Mouse (Mus musculus) thymus, adult 2 months (tissue): Measurements from ENCODE around the gene Rps3. TPM values are rescaled to one million over a fixed set of nuclear protein-coding genes. Genes with fewer than 3 reads are reported as not detected.

Experiments
- DNase-seq: peaks from one replicate; pipeline ENCODE4 v3.0.0; 2021
- H3K27ac ChIP-seq: fragments of 200-500 bp; 2 replicates; pipeline ENCODE4 v1.5.1; 2012; ENCODE audit warnings: low read length, control low read depth; ENCODE audit not compliant: control insufficient read depth, insufficient read depth
- H3K27me3 ChIP-seq: fragments of 200-500 bp; 2 replicates; pipeline ENCODE4 v1.6.1; 2012; ENCODE audit warnings: mild to moderate bottlenecking, low read length, moderate library complexity, mixed read lengths; ENCODE audit not compliant: control insufficient read depth, insufficient read depth
- H3K36me3 ChIP-seq: fragments of 200-500 bp; 2 replicates; pipeline ENCODE4 v1.6.1; 2012; ENCODE audit warnings: mild to moderate bottlenecking, low read length, moderate library complexity; ENCODE audit not compliant: control insufficient read depth, insufficient read depth
- H3K4me1 ChIP-seq: fragments of 200-500 bp; replicated peaks from 2 replicates; pipeline ENCODE4 v1.6.1; 2012; ENCODE audit warnings: low read length; ENCODE audit not compliant: control insufficient read depth, insufficient read depth
- H3K4me3 ChIP-seq: fragments of 200-500 bp; 2 replicates; pipeline ENCODE4 v1.5.1; 2012; ENCODE audit warnings: mild to moderate bottlenecking, low read length, control low read depth, moderate library complexity; ENCODE audit not compliant: control insufficient read depth, insufficient read depth
- CTCF ChIP-seq: fragments of 200-500 bp; IDR thresholded peaks from 2 replicates; pipeline ENCODE4 v1.5.1; 2012; ENCODE audit warnings: mild to moderate bottlenecking, control low read depth, low read length, moderate library complexity, borderline replicate concordance; ENCODE audit not compliant: control insufficient read depth, poor library complexity, insufficient read depth; ENCODE audit errors: extremely low read depth
- POLR2A ChIP-seq: fragments of 200-500 bp; IDR thresholded peaks from 2 replicates; pipeline ENCODE4 v1.6.1; 2012; ENCODE audit warnings: mild to moderate bottlenecking, low read length, control low read depth, moderate library complexity; ENCODE audit not compliant: control insufficient read depth, poor library complexity, insufficient read depth; ENCODE audit errors: extremely low read depth
- WGBS: fragments of 180-500 bp; shearing (Covaris S2); methylation state at CpG from one replicate; pipeline ENCODE4 v1.1.7; 2018; 5-methylcytosine and 5-hydroxymethylcytosine counted together
- polyA plus RNA-seq: library from polyadenylated mRNA; depleted of rRNA; stranded (reverse); fragments of >200 nt; gene quantifications from 2 replicates; pipeline ENCODE4 v1.2.3, GENCODE M21; 2012

Rps3 gene
- polyA plus RNA-seq, 1 experiment: 566 TPM

DNA sequence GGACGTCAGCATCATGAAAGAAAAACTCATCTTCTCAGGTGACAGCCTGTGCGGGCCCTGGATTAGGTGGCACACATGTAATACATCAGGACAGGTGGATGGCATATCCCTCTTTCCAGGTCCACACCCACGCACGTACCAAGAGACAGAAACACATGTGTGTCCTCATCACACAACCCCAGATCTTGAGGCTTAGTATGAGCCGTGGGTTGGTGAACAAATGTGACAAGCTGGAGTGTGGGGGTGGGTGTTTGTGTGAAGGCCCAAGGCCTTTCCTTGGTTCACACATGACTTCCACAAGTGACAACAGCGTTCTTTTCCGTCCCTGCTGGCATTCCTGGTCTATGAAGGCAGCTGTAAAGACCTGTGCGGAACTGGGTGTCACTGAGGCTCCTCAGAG is 24.7 kb downstream of the Rps3 start:
- H3K4me3 ChIP-seq: no peak overlapping the region
- 0 out of 2 replicates have a peak, but pooled peaks cover 6% of the 10 kb centered on the region for H3K4me1 ChIP-seq
- H3K27ac ChIP-seq: no peak overlapping the region
- no peaks in the 10 kb centered on the region for H3K36me3 ChIP-seq
- H3K27me3 ChIP-seq: no peaks in the 10 kb centered on the region
- 95% methylated on average over 8 of the region's 8 CpGs for WGBS
- DNase-seq: no peak
- TF ChIP-seq POLR2A (no peak), CTCF (no peak)

DNA sequence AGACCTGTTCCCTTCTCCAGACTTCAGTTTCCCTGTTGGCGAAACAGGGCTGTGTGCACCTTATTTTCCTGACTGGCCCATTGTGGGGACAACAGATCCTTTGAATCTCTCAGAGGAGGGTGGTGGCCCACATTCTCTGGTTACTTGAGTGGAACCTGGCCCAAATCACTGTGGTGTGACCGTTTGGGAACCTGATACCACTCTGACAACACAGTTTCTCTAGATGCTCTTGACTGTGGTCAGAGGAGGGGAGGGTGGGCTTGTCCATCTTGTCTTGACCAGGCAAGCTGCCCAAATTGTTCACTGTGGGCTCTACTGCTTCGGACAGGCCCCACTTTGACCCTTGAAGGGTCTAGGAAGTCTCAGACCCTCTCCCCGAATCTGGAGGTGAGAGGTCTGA is 29.5 kb downstream of the Rps3 start:
- Histone ChIP-seq H3K4me3 (no peak overlapping the region), H3K27ac (no peak overlapping the region), H3K36me3 (no peaks in the 10 kb centered on the region), H3K27me3 (no peaks in the 10 kb centered on the region), H3K4me1 (peaks cover 5% of the 10 kb centered on the region)
- no peak for DNase-seq
- WGBS: 82% methylated on average over 4 of the region's 4 CpGs
- TF ChIP-seq POLR2A (no peak), CTCF (no peak)

DNA sequence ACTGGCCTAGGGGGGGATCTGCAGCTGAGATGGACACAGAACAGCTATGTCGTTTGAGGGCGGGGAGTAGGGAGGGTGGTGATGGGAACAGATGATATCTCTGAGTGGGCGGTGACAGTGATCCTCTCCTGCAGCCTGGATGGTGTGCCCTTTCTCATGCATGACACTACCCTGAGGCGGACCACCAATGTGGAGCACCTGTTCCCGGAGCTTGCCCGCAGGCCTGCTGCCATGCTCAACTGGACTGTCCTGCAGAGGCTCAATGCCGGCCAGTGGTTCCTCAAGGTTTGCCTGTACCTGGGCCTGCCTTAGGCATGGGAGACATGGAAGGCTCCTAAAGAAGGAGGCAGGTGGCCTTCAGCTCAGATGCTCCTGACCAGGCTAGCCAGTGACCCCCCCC is 30.7 kb downstream of the Rps3 start:
- WGBS: 87% methylated on average over 7 of the region's 7 CpGs
- Histone ChIP-seq H3K27me3 (no peaks in the 10 kb centered on the region), H3K4me3 (no peak overlapping the region), H3K4me1 (peaks cover 14% of the 10 kb centered on the region), H3K36me3 (no peaks in the 10 kb centered on the region), H3K27ac (no peak overlapping the region)
- TF ChIP-seq CTCF (no peak), POLR2A (no peak)
- no peak for DNase-seq

DNA sequence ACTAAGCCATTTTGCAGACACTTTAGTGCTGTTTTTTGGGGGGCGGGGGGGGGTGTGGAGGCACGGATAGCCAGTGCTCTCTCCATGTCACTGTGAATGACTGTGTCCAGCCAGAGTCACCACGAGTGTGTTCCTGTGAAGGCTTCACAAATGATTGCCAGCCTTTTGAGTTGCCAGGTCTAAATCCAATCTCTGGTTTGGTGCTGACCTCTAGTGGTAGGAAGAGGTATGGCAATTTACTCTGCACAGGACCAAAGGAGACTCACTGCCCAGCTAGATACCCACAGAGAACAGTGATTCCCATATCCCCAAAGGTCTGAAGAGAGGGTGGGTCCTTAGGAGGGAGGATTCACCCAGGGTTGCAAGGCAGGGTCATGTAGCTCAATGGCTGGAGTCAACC is 32.8 kb downstream of the Rps3 start:
- no peak overlapping the region for H3K27ac ChIP-seq
- H3K4me3 ChIP-seq: no peak overlapping the region
- peaks cover 14% of the 10 kb centered on the region for H3K4me1 ChIP-seq
- 6% methylated on average over 3 of the region's 3 CpGs for WGBS
- H3K27me3 ChIP-seq: no peaks in the 10 kb centered on the region
- H3K36me3 ChIP-seq: no peaks in the 10 kb centered on the region
- no peak for TF ChIP-seq CTCF
- no peak for TF ChIP-seq POLR2A
- peak; percentile 71 for DNase-seq

DNA sequence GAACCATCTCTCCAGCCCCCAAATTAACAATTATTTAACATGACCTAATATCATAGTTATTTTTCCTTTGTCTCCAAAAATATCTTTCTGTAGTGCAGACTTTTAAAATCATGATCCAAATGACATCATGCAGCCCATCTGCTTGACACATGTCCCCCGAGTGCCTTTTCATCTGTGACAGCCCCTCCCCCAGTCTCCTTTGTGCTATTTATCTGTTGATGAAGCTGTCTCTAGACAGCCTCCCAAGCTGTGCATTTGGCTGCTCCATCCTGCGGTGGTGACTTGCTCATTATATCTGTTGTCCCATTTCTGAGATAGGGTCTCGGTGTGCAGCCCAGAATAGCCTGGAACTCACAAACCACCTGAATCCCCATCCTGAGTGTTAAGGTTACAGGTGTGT is 33.8 kb downstream of the Rps3 start:
- peaks cover 14% of the 10 kb centered on the region for H3K4me1 ChIP-seq
- no peak for TF ChIP-seq CTCF
- TF ChIP-seq POLR2A: no peak
- no peak for DNase-seq
- WGBS: 72% methylated on average over 3 of the region's 3 CpGs
- H3K36me3 ChIP-seq: no peaks in the 10 kb centered on the region
- H3K27ac ChIP-seq: no peak overlapping the region; the same call in 1 of the 2 replicates
- no peaks in the 10 kb centered on the region for H3K27me3 ChIP-seq
- H3K4me3 ChIP-seq: no peak overlapping the region

DNA sequence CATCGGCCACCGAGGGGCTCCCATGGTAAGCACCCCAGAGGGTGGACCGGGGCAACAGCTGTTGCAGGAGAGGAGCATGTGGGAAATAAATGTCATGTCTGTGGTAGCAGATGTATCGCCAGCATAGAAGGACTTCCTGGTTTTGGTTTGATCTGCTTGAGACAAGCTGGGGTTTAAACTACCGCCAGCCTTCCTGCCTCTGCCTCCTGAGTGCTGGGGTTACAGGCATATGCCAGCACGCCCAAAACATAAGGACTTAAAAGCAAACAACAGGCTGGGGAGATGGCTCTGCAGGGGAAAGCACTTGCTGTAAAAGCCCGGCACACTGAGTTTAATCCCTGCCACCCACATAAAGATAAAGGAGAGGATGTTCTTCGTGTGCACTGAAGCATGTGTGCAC is 34.5 kb downstream of the Rps3 start:
- Histone ChIP-seq H3K27me3 (no peaks in the 10 kb centered on the region), H3K27ac (peak overlapping the region; percentile 19; the same call in 1 of the 2 replicates), H3K4me3 (no peak overlapping the region; the same call in 1 of the 2 replicates), H3K4me1 (peaks cover 14% of the 10 kb centered on the region), H3K36me3 (no peaks in the 10 kb centered on the region)
- DNase-seq: peak; percentile 17
- WGBS: 6% methylated on average over 8 of the region's 8 CpGs
- TF ChIP-seq POLR2A: no peak
- no peak for TF ChIP-seq CTCF

DNA sequence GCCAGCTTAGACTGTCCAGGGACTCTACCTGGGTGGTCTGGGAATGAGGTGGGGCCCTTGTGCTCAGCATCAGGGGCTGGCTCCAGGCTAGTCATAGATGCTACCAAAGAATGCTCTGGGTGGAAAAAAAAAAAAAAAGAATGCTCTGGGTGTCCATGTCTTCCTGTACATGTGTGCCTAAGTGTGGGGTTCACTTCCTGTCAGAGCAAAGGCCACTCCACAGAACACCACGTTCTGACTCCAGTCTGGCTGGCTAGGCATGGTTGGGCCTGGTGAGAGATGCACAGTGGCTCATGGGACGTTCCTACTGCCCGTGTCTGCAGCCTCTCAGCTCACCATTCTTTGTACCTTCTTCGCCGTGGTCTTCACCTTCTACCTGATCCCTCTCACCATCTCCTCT is 34.9 kb downstream of the Rps3 start:
- Histone ChIP-seq H3K4me3 (no peak overlapping the region; the same call in 1 of the 2 replicates), H3K27ac (peak overlapping the region; percentile 19; the same call in 1 of the 2 replicates)
- DNase-seq: no peak

More for the DNA sequence above, 34.9 kb downstream of the Rps3 start:
- TF ChIP-seq CTCF: no peak
- no peak for TF ChIP-seq POLR2A
- no peaks in the 10 kb centered on the region for H3K27me3 ChIP-seq
- 24% methylated on average over 5 of the region's 5 CpGs for WGBS
- H3K4me1 ChIP-seq: peaks cover 14% of the 10 kb centered on the region
- H3K36me3 ChIP-seq: no peaks in the 10 kb centered on the region
